Mouse (Mus musculus): ENCODE data around the gene Ap1s3. TPM values are rescaled to one million over a fixed set of nuclear protein-coding genes. Genes with fewer than 3 reads are reported as not detected.

Gene Ap1s3
- total RNA-seq (2021): under 1 TPM; 0.46 to 0.59 TPM
- polyA plus RNA-seq (2012; rRNA removed): 1.5 and 3.8 TPM in 2 replicates
- long read RNA-seq: 0 reads

- peak; percentile 46 for DNase-seq
These were observed at the start of gene Ap1s3 for GRCm38 (mm10) chr1:79671543-79672337. Gene Ap1s3, minus strand, starts transcription at chr1:79671972.

GRCm38 (mm10) chr1:79714152-79714923 lies 42.6 kb upstream of the Ap1s3 start:
- no peak for DNase-seq

- no peak for DNase-seq
These were observed 41.3 kb upstream of the Ap1s3 start for GRCm38 (mm10) chr1:79713081-79713480.

DNA sequence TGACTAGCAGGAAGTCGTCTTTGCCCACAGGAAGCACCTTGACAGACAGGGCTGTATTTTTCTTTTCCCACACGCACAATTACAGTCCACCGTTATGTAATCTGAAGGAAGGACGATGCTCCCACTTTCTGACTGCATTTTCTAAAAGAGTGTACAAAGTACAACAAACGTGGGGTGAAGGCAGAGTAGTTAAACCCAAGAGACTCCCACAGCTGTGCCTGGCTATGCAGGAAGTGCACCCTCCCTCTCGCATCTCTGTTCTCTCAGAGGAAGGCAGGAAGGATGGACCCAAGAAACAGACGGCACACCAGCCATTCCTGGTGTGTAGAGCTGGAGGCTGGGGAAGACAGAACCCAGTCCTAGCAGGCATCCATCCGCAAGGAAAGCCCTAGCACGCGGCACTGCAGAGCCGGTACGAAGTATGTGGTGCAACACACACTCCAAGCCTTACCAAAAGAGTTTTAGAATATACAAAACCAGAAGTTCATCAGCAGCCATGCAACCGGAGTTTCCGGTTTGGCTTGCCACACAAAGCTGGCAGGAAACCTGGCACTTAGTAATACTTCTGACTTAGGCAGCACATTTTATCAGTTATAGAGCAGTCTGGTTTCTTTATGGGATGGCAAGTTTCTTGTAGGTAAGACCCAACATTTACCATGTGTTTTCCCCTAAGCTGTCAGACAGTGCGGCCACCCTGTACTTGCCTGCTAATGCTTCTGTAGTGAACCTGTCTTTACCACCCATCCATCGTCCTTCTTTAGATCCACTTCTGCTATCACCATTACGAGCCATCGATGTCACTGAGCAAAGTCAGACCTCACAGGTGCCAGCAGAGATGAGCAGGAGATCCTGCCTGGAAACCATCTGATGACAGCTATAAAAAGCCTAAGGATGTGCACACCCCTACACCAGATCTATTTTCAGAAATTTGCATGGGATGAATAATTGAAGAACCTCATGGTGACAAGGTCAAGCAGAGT lies 39.7 kb upstream of the Ap1s3 start:
- DNase-seq: no peak

- DNase-seq: no peak
These were observed 38.9 kb upstream of the Ap1s3 start for GRCm38 (mm10) chr1:79710678-79711077.

DNA sequence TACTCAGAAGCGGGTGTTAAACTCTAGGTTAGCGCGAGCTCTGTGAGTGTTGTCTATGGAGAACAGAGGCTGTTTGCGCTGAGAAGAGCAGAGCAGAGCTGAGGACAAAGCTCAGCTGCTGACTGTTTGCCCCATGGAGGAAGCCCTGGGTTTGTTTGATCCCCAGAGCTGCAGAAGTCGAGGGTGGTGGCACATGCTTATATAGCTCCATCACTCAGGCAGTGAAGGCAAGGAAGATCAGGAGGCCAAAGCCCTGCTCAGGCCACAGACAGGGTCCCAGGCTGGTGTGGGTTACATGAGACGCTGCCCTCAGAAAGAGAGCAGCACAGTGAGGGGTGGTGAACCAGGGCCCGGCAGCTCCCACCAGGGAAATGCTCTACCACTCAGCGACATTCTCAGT lies 38.4 kb upstream of the Ap1s3 start:
- DNase-seq: no peak

- DNase-seq: no peak
These were observed 35.6 kb upstream of the Ap1s3 start for GRCm38 (mm10) chr1:79707383-79707782.

- DNase-seq: no peak
These were observed 34.9 kb upstream of the Ap1s3 start for GRCm38 (mm10) chr1:79706707-79707106.

DNA sequence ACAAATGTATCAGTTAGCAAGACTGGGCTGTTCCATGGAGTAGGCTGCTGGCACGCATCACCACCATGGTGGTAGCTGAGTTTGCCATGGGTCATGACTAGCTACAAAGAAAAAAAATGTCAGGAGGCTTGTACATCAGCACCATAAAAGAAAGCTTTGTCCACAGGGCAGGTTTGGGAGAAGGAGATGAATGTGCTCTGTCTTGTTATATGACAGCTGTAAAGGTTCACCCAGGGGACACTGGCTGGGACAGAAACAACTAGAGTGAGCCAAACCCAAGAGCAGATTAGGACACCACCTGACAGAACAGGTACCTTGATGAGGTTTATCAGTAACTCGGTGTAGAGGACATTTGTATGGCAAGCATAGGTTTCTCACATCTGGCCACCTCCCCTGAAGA lies 32.9 kb upstream of the Ap1s3 start:
- no peak for DNase-seq

DNA sequence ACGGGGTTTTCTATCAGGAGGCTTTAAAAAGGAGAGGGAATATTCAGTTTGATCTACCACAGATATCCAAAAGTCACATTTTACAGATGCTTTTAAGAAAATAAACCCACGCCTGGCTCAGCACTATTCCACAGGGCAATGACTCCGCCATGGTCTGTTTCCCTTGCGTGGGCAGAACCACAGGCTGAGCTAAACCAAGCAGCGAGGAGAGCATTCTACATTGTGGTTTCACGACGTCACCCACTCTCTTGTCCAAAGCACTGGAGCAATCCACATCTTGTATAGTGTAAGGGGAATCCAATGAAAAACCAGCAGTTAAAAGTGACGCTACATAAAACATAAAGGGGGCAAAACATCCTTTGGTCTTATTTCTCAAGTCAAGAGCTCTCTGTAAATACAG lies 31.7 kb upstream of the Ap1s3 start:
- DNase-seq: no peak

DNA sequence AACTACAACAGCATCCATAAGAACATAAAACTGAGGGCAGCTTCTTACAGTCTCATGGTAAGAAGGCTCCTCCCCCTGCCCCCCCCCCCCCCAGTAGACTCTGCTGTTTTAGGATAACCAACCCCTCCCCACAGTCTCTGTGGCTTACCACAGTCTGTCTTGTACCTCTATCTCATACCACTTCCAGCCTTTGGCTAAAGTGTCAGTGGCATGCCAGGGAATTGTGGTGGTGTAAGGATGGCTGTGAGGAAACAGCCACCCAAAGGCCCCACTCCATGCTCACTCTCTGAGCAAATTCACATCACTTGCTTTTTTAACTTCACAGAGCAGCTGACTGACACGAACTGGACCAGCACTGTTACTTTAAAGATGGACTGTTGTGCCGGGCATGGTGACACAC lies 26.7 kb upstream of the Ap1s3 start:
- DNase-seq: no peak

DNA sequence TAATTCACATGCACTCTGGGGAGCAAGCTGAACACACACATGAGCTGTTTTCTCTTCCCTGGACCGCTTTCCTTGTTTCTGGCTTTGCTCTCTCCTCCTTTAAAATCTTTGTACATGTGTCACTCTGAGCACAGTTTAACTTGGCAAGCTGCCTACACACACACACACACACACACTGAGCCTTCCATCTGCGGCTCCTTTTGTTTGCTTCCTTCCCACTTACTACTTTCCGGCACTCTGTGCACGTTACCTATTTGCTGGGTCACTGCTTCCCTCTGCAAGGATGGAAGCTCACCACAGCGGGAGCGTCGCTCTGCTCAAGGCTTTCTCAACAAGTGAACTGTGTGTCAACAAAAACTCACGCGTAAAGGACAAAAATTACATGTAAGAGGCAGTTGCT lies 25.6 kb upstream of the Ap1s3 start:
- peak; percentile 18 for DNase-seq

- no peak for DNase-seq
These were observed 25.2 kb upstream of the Ap1s3 start for GRCm38 (mm10) chr1:79696933-79697332.

GRCm38 (mm10) chr1:79692482-79692881 lies 20.7 kb upstream of the Ap1s3 start:
- no peak for DNase-seq

- no peak for DNase-seq
These were observed 15.5 kb upstream of the Ap1s3 start for GRCm38 (mm10) chr1:79687254-79687653.

GRCm38 (mm10) chr1:79684027-79684426 lies 12.3 kb upstream of the Ap1s3 start:
- no peak for DNase-seq

DNA sequence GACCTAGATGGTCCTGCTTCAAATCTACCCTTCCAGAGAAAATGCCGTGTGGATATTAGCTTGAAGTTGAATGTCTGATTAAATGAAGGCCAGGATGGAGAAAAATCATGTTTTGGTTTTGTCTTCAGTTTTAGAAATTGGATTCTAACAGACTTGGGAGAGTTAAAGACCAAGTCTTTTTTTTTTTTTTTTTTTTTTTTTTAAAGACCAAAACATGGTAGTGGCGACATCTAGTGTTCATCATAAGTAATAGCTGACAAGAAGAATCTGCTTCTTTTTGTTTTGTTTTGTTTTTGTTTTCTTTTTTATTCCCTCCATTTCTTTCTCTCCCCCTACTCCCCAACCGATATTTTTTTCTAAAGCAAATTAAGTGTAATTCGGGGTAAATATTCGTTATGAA lies 11.2 kb upstream of the Ap1s3 start:
- no peak for DNase-seq

DNA sequence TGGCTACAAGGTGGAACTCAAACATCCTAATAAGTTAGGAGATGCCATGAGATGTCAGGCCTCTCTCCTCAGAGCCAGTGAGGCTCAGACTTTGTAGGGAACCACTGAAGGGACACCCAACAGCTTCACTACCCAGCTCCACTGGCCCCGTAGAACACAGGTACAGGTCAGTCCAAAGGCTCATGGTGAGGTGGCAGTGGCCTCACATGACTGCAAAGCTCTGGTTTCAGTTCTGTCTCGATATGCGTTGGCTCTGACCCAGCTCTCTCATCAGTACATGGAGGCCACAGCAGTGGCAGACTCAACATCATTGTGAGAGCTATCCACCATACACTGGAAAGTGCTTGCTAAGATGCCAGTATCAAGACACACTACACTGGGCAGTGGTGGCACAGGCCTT lies 9.0 kb upstream of the Ap1s3 start:
- DNase-seq: no peak

- no peak for DNase-seq
These were observed 6.4 kb upstream of the Ap1s3 start for GRCm38 (mm10) chr1:79678117-79678684.

DNA sequence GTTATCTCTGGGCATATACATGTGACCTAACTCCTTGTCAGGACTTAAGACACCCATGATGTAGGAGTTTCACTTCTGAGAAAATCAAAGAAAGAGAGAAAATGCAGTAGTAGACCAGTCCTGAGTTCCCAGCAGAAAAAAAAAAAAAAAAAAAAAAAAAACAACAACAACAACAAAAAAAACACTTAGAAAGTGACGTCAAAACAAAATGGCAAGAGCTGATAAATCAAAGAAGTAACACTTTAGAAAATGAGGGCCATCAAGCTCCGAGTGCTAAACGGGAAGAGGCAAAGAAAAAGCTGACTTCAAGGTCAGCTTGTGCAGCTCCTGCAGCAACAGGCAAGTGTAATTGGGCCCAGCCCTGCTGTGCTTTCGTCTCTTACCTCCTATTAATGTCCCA lies 3.9 kb upstream of the Ap1s3 start:
- no peak for DNase-seq

- no peak for DNase-seq
These were observed 603 bp downstream of the Ap1s3 start for GRCm38 (mm10) chr1:79671196-79671542.

DNA sequence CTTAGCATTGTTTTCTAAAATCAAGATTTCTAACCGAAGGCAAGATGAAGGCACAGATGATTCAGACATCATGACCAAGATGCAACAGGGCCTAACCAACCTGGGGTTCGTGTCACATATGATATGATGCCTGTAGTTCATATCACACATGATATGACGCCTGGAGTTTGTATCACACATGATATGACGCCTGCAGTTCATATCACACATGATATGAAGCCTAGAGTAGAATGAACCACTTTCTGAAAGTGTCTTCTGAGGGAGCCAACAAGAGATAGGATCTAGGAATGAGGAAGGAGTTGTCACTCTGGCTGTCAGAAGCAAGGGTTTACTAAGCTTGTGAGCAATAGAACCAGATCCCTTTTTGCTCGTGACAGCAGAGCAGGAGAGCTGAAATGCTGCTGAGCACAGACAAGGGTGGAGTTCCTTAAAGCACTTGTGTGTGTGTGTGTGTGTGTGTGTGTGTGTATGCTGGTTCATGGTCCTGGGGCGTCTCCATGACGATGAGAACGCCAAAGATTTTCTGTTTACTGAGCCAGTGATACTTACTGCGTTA lies 2.3 kb downstream of the Ap1s3 start:
- no peak for DNase-seq

Measured in adrenal gland, adult 2 months (tissue).